Mouse (Mus musculus) forebrain, embryonic 14.5 days (tissue): ENCODE results near the gene Dglucy. TPM values are rescaled to one million over a fixed set of nuclear protein-coding genes. Genes with fewer than 3 reads are reported as not detected.

Source experiments
- ATAC-seq: fragments of 200-750 bp; cut with Nextera tagmentation; 2 replicates; pipeline ENCODE4 v1.8.0; 2017; ENCODE audit warnings: mild to moderate bottlenecking, moderate library complexity
- DNase-seq: peaks from one replicate; pipeline ENCODE4 v3.0.0-alpha.2; 2015; ENCODE audit warnings: low spot score
- H3K27ac ChIP-seq: fragments of 300-500 bp; sonication (generic); 2 replicates; pipeline ENCODE4 v1.5.1; 2014; ENCODE audit warnings: low read depth, mild to moderate bottlenecking, control low read depth, low read length, moderate library complexity
- H3K27me3 ChIP-seq: fragments of 300-500 bp; sonication (generic); replicated peaks from 2 replicates; pipeline ENCODE4 v1.6.1; 2014; ENCODE audit warnings: low read length, control low read depth, mixed read lengths; ENCODE audit not compliant: control insufficient read depth, insufficient read depth
- H3K36me3 ChIP-seq: fragments of 300-500 bp; sonication (generic); 2 replicates; pipeline ENCODE4 v1.6.1; 2014; ENCODE audit warnings: low read length, control low read depth; ENCODE audit not compliant: control insufficient read depth, insufficient read depth
- H3K4me1 ChIP-seq: fragments of 300-500 bp; sonication (generic); 2 replicates; pipeline ENCODE4 v1.6.1; 2014; ENCODE audit warnings: antibody characterized with exemption, low read length, control low read depth; ENCODE audit not compliant: control insufficient read depth, insufficient read depth
- H3K4me2 ChIP-seq: fragments of 300-500 bp; sonication (generic); 2 replicates; pipeline ENCODE4 v1.6.1; 2014; ENCODE audit warnings: mild to moderate bottlenecking, control low read depth, low read length
- H3K4me3 ChIP-seq: fragments of 300-500 bp; sonication (generic); 2 replicates; pipeline ENCODE4 v1.5.1; 2014; ENCODE audit warnings: low read depth, low read length, control low read depth
- H3K9ac ChIP-seq: fragments of 300-500 bp; sonication (generic); 2 replicates; pipeline ENCODE4 v1.6.1; 2014; ENCODE audit warnings: mild to moderate bottlenecking, low read length, control low read depth, moderate library complexity
- H3K9me3 ChIP-seq: fragments of 300-500 bp; sonication (generic); replicated peaks from 2 replicates; pipeline ENCODE4 v1.6.1; 2016; ENCODE audit warnings: low read length, control low read depth, mixed read lengths; ENCODE audit not compliant: control insufficient read depth
- WGBS: fragments of 180-500 bp; shearing (Covaris S2); extraction: QIAGEN DNeasy Blood & Tissue Kit; methylation state at CpG from one replicate; pipeline ENCODE4 v1.1.7; 2014; 5-methylcytosine and 5-hydroxymethylcytosine counted together
- polyA plus RNA-seq: library from polyadenylated mRNA; unstranded; fragments of >200 nt; fragmentation: Nextera tagmentation; extraction: Ambion mirVana; gene quantifications from 2 replicates; pipeline ENCODE4 v1.2.1, GENCODE M21; 2014

Dglucy gene
- polyA plus RNA-seq, 1 experiment from 2014 or later = 2.7 TPM

- WGBS = 68% methylated on average over 3 of the region's 3 CpGs
- H3K36me3 ChIP-seq = no peaks in the 10 kb centered on the region
- no peaks in the 10 kb centered on the region for H3K9me3 ChIP-seq
- no peak overlapping the region for H3K4me3 ChIP-seq
- DNase-seq (no peak), ATAC-seq (no peak)
- H3K4me2 ChIP-seq = no peak overlapping the region
- no peaks in the 10 kb centered on the region for H3K4me1 ChIP-seq
- no peaks in the 10 kb centered on the region for H3K27me3 ChIP-seq
- H3K9ac ChIP-seq = no peak overlapping the region
- H3K27ac ChIP-seq = no peak overlapping the region
Observed at GRCm38 (mm10) chr12:100875553-100875952, 96.7 kb downstream of the Dglucy start.

- Histone ChIP-seq H3K4me3 (no peak overlapping the region), H3K27me3 (no peaks in the 10 kb centered on the region), H3K9me3 (no peaks in the 10 kb centered on the region), H3K9ac (no peak overlapping the region), H3K27ac (no peak overlapping the region), H3K36me3 (no peaks in the 10 kb centered on the region), H3K4me1 (no peaks in the 10 kb centered on the region), H3K4me2 (no peak overlapping the region)
- WGBS = 79% methylated on average over 5 of the region's 6 CpGs
- DNase-seq (no peak), ATAC-seq (no peak)
Observed at GRCm38 (mm10) chr12:100875960-100876359, 97.1 kb downstream of the Dglucy start.

- Histone ChIP-seq H3K9me3 (no peaks in the 10 kb centered on the region), H3K4me1 (no peaks in the 10 kb centered on the region), H3K4me3 (no peak overlapping the region), H3K36me3 (no peaks in the 10 kb centered on the region), H3K4me2 (no peak overlapping the region), H3K27ac (no peak overlapping the region), H3K27me3 (no peaks in the 10 kb centered on the region), H3K9ac (no peak overlapping the region)
- DNase-seq (no peak), ATAC-seq (no peak)
- WGBS = 72% methylated on average over 6 of the region's 6 CpGs
Observed at GRCm38 (mm10) chr12:100877936-100878335, 99.1 kb downstream of the Dglucy start.

- Histone ChIP-seq H3K27ac (no peak overlapping the region), H3K4me2 (no peak overlapping the region), H3K9me3 (no peaks in the 10 kb centered on the region), H3K36me3 (no peaks in the 10 kb centered on the region), H3K4me3 (no peak overlapping the region), H3K9ac (no peak overlapping the region), H3K4me1 (no peaks in the 10 kb centered on the region), H3K27me3 (no peaks in the 10 kb centered on the region)
- no peak for DNase-seq
- WGBS = 94% methylated on average over 16 of the region's 16 CpGs
- no peak for ATAC-seq
Observed at GRCm38 (mm10) chr12:100878556-100878955, 99.7 kb downstream of the Dglucy start.

GRCm38 (mm10) chr12:100883168-100883567, 104.3 kb downstream of the Dglucy start:
- Histone ChIP-seq H3K4me2 (no peak overlapping the region), H3K27me3 (no peaks in the 10 kb centered on the region), H3K9ac (no peak overlapping the region), H3K9me3 (no peaks in the 10 kb centered on the region), H3K4me3 (no peak overlapping the region), H3K27ac (no peak overlapping the region), H3K4me1 (no peaks in the 10 kb centered on the region), H3K36me3 (no peaks in the 10 kb centered on the region)
- ATAC-seq = no peak
- DNase-seq = no peak
- WGBS = 83% methylated on average over 7 of the region's 7 CpGs

GRCm38 (mm10) chr12:100885585-100885984, 106.7 kb downstream of the Dglucy start:
- H3K4me3 ChIP-seq = no peak overlapping the region
- H3K9me3 ChIP-seq = no peaks in the 10 kb centered on the region
- 93% methylated on average over 3 of the region's 3 CpGs for WGBS
- ATAC-seq = no peak
- no peaks in the 10 kb centered on the region for H3K27me3 ChIP-seq
- no peak overlapping the region for H3K4me2 ChIP-seq
- no peaks in the 10 kb centered on the region for H3K4me1 ChIP-seq
- no peaks in the 10 kb centered on the region for H3K36me3 ChIP-seq
- no peak overlapping the region for H3K27ac ChIP-seq
- no peak for DNase-seq
- no peak overlapping the region for H3K9ac ChIP-seq

GRCm38 (mm10) chr12:100886877-100887276, 108.0 kb downstream of the Dglucy start:
- 79% methylated on average over 4 of the region's 4 CpGs for WGBS
- no peaks in the 10 kb centered on the region for H3K36me3 ChIP-seq

GRCm38 (mm10) chr12:100887801-100888258, 109.0 kb downstream of the Dglucy start:
- no peak overlapping the region for H3K4me2 ChIP-seq
- H3K9ac ChIP-seq = no peak overlapping the region; the same call in 1 of the 2 replicates
- H3K9me3 ChIP-seq = no peaks in the 10 kb centered on the region
- H3K36me3 ChIP-seq = no peaks in the 10 kb centered on the region
- no peak overlapping the region for H3K4me3 ChIP-seq
- no peaks in the 10 kb centered on the region for H3K27me3 ChIP-seq
- H3K4me1 ChIP-seq = no peaks in the 10 kb centered on the region
- DNase-seq (peak; percentile 54), ATAC-seq (no peak)
- WGBS = 46% methylated on average over 12 of the region's 12 CpGs
- H3K27ac ChIP-seq = no peak overlapping the region

More at GRCm38 (mm10) chr12:100886877-100887276, 108.0 kb downstream of the Dglucy start:
- DNase-seq (no peak), ATAC-seq (no peak)
- Histone ChIP-seq H3K4me1 (no peaks in the 10 kb centered on the region), H3K27ac (no peak overlapping the region), H3K27me3 (no peaks in the 10 kb centered on the region), H3K4me2 (no peak overlapping the region), H3K4me3 (no peak overlapping the region), H3K9me3 (no peaks in the 10 kb centered on the region), H3K9ac (no peak overlapping the region)

GRCm38 (mm10) chr12:100890548-100890947, 111.7 kb downstream of the Dglucy start:
- no peak overlapping the region for H3K9ac ChIP-seq
- H3K27ac ChIP-seq = no peak overlapping the region
- H3K27me3 ChIP-seq = no peaks in the 10 kb centered on the region
- ATAC-seq (no peak), DNase-seq (no peak)
- no peaks in the 10 kb centered on the region for H3K9me3 ChIP-seq
- no peaks in the 10 kb centered on the region for H3K36me3 ChIP-seq
- WGBS = 87% methylated on average over 3 of the region's 3 CpGs
- H3K4me2 ChIP-seq = no peak overlapping the region
- no peaks in the 10 kb centered on the region for H3K4me1 ChIP-seq
- no peak overlapping the region for H3K4me3 ChIP-seq
